Mouse (Mus musculus) heart, postnatal 14 days (tissue): ENCODE measurements at regions not wholly inside any gene's neighbourhood (a gene's known extent, or its start where the extent isn't known, plus 50 kb on each side); places are given as distances from the start of the nearest gene placed in this dataset.

ENCODE experiments used
- DNase-seq, 2 experiments: peaks; one replicate each; pipeline ENCODE4 v3.0.0; 2021 to 2022
- intact Hi-C: fragments of 180-260 bp; cut with DNase I; formaldehyde crosslinking; loops from one replicate; pipeline ENCODE4 v1.15.1; 2025

DNA sequence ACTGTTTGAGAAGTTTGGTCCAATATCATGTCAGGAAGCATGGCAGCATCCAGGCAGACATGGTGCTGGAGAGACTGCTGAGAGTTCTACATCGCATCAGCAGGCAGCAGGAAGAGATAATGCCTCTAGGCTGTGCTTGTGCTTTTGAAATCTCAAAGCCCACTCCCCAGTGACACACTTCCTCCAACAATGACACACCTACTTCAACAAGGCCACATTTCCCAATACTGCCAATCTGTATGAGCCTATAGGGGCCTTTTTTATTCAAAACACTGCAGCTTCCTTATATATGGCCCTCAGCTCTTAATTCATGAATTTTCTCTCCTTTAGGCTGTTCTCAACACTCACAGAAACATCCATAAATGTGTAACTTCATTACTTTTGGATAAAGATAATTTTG is 97.4 kb upstream of the Inhba start:
- intact Hi-C loops, result no loop called here
- no peak for DNase-seq

DNA sequence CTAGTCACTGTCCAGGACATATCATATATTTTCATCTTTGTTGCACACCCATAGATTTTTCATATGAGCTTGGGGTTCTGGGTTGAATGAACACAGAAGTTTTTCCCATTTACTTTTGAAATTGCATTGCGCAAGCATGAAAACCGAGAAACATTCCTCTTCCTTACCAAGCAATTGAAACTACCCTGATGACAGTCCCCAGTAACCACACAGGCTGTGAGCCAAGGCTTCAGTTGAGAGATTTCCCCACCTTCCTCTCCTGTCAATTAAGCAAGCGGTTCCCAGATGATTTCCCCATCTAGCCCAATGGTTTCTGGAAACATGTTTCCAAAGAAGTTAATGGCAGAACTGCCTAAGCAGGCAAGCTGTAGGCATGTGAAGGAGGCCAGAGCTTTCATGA is 81.8 kb upstream of the Inhba start:
- intact Hi-C loops, result no loop called here
- DNase-seq, result no peak

DNA sequence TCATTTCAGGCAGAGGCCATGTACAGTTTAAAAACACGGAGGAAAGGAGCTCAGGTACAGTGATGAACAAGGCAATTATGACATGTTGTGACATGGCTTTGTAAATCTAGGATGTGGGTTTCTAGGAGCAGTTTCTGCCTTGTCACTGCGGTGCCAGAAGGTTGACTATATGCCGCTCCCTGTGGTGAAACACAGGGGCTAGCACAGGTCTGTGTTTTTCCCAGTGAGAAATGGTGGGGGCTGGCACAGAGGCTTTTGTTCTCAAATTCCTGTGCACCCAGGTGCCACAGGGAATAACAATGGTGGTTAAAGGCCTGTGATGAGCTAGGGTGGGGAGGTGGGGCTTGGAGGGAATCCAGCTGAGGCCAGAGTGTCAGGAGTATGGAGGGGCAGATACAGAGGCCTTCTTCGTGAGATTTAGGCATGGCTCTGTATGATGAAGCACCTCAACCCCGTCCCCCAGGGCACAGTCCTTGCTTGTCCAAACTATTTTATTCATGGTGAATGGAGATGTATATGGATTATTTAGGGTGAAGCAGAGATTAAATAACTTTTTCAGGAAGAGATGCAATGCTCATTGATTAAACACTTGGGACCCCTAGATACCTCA is 80.0 kb upstream of the Inhba start:
- no peak for DNase-seq

DNA sequence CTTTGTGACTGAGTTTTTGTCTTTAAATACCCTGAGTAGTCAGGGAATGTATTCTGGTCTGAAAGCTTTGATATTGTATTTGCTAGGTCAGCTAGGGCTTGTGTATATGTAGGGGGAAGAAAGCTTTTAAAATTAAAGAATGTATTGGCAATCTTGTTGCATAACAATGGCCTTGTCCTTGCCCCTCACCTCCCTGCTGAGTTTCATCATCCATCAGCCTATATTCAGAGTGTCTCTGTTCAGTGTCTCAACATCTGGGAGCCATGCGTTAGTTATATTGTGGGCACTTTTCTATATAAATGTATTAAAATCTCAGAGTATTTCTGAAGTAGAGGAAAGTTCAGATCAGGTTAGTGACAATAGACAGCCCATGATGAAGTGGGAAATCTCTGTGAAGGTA is 76.0 kb upstream of the Inhba start:
- DNase-seq, result no peak
- intact Hi-C loops, result no loop called here

More for the DNA sequence above, 80.0 kb upstream of the Inhba start:
- intact Hi-C loops, result no loop called here

DNA sequence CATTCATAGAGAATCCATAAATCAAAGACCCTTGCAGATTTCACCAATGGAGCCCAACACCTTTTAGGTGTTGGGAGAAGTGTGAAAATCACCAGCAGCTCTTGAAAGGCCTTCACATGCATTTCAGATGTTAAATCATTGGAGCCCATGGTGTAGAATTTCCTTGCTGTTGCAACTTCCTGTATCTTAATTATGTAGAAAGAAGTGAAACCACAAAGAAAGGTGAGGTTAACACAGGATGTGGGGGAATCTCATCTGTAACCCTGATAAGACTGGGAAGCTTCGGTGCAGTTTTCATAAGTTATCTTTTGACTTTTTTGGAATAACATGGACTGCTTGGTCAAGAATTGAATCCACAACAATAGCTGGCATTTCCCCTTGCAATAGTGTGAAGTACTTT is 75.5 kb upstream of the Inhba start:
- intact Hi-C loops, result no loop called here
- no peak for DNase-seq

DNA sequence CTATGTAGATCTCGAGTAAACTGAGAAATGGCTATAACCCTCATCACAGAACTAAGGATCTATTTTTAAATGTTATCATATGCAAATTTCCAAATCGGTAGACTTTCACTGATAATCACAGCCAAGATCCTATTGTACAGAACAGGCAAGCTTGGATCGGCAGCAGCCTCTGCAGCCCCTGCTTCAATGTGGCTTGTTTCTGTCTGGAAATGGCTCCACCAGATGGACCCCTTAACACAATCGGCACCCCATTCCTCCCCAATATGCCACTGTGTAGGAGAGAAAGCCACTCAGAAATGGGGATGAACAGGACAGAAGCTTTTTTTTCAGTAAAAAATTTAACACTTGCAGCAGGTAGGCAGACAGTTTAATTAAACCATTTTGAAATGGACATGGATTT is 61.5 kb upstream of the Inhba start:
- intact Hi-C loops, result no loop called here
- no peak for DNase-seq

DNA sequence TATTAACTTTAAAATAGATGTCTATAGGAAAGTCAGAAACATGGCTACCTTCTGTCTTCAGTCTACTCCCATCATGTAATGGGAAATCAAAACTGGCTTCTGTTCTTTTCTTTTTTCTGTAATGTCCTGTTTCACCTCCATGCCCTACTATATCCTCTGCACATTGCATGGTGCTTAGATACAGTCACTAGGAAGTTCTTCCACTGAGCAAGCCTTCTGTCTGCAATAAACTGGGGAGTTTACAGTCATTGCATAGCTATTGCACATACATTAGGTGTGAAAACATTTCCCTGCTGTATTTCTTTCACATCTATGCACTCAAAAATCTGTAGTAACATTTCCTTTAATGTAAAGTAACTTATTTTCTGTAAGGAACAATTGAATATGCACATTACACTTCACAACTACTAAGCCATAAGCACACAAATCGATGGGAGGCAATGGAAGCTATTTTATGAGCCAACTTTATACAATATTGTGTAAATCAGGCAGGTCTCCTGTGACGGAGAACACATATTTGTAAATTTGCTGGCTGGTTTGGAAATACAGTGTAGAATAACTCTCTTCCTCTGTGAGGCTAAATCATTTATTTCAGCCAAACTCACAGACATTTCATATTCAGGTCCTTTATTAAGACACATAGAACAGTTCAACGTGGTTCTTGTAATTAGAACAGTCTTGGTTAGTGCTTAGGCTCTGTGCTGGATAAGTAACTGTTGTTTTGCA is 60.6 kb upstream of the Inhba start:
- no peak for DNase-seq
- intact Hi-C loops, result no loop called here
